Mouse (Mus musculus): ENCODE data around the gene Arrdc1. TPM values are rescaled to one million over a fixed set of nuclear protein-coding genes. Genes with fewer than 3 reads are reported as not detected.

The Arrdc1 gene
- 2.7 TPM for polyA plus RNA-seq (2014; fragmentation: Illumina TruSeq; extraction: RNeasy Lipid Tissue Mini Kit (QIAGEN cat#74804))

GRCm38 (mm10) chr2:24935057-24935796 lies at the start of gene Arrdc1:
TSS of gene Arrdc1 (minus strand) at chr2:24935252.

GRCm38 (mm10) chr2:24975704-24976297 lies 40.7 kb upstream of the Arrdc1 start, which contains the start of gene Pnpla7:
TSS of gene Pnpla7 (plus strand) at chr2:24976033.

GRCm38 (mm10) chr2:24974906-24975703 lies 40.1 kb upstream of the Arrdc1 start, which contains the start of gene Mrpl41:
TSS of gene Mrpl41 (minus strand) at chr2:24975098.

GRCm38 (mm10) chr2:24962304-24963000 lies 27.4 kb upstream of the Arrdc1 start, which contains the start of gene Dph7:
TSS of gene Dph7 (plus strand) at chr2:24962400.

GRCm38 (mm10) chr2:24949421-24950188 lies 14.6 kb upstream of the Arrdc1 start, which contains the start of gene Zmynd19:
TSS of gene Zmynd19 (plus strand) at chr2:24949792.

GRCm38 (mm10) chr2:24918930-24919838 lies 15.9 kb downstream of the Arrdc1 start, which contains the start of gene Ehmt1:
TSS of gene Ehmt1 (minus strand) at chr2:24919614.

Other genes starting within 250 kb of the Arrdc1 start
- not detected for gene Cacna1b, start 172.1 kb downstream of the Arrdc1 start, polyA plus RNA-seq (2014; fragmentation: Illumina TruSeq; extraction: RNeasy Lipid Tissue Mini Kit (QIAGEN cat#74804))
- gene Ehmt1, start 15.6 kb downstream of the Arrdc1 start, polyA plus RNA-seq (2014; fragmentation: Illumina TruSeq; extraction: RNeasy Lipid Tissue Mini Kit (QIAGEN cat#74804)), result 18.0 TPM
- gene Zmynd19, start 14.5 kb upstream of the Arrdc1 start, polyA plus RNA-seq (2014; fragmentation: Illumina TruSeq; extraction: RNeasy Lipid Tissue Mini Kit (QIAGEN cat#74804)), result 15.8 TPM
- 4.2 TPM for gene Dph7, start 27.1 kb upstream of the Arrdc1 start, polyA plus RNA-seq (2014; fragmentation: Illumina TruSeq; extraction: RNeasy Lipid Tissue Mini Kit (QIAGEN cat#74804))
- gene Mrpl41, start 39.8 kb upstream of the Arrdc1 start, polyA plus RNA-seq (2014; fragmentation: Illumina TruSeq; extraction: RNeasy Lipid Tissue Mini Kit (QIAGEN cat#74804)), result 29.2 TPM
- 9.5 TPM for gene Pnpla7, start 40.8 kb upstream of the Arrdc1 start, polyA plus RNA-seq (2014; fragmentation: Illumina TruSeq; extraction: RNeasy Lipid Tissue Mini Kit (QIAGEN cat#74804))
- gene Nsmf, start 119.1 kb upstream of the Arrdc1 start, polyA plus RNA-seq (2014; fragmentation: Illumina TruSeq; extraction: RNeasy Lipid Tissue Mini Kit (QIAGEN cat#74804)), result 3.6 TPM
- gene Entpd8, start 145.1 kb upstream of the Arrdc1 start, polyA plus RNA-seq (2014; fragmentation: Illumina TruSeq; extraction: RNeasy Lipid Tissue Mini Kit (QIAGEN cat#74804)), result not detected
- not detected for gene Noxa1, start 159.9 kb upstream of the Arrdc1 start, polyA plus RNA-seq (2014; fragmentation: Illumina TruSeq; extraction: RNeasy Lipid Tissue Mini Kit (QIAGEN cat#74804))
- 4.8 TPM for gene Nrarp, start 245.5 kb upstream of the Arrdc1 start, polyA plus RNA-seq (2014; fragmentation: Illumina TruSeq; extraction: RNeasy Lipid Tissue Mini Kit (QIAGEN cat#74804))

Measured in ovary, adult 10 weeks (tissue).